Mouse (Mus musculus) liver, postnatal 0 days (tissue): ENCODE measurements at regions not wholly inside any gene's neighbourhood (a gene's known extent, or its start where the extent isn't known, plus 50 kb on each side); places are given as distances from the start of the nearest gene placed in this dataset.

Experiments
- ATAC-seq: fragments of 200-750 bp; cut with Nextera tagmentation; 2 replicates; pipeline ENCODE4 v1.8.0; 2017; ENCODE audit warnings: mild to moderate bottlenecking, moderate library complexity
- DNase-seq: peaks from one replicate; pipeline ENCODE4 v3.0.0-alpha.2; 2016
- H3K27ac ChIP-seq: fragments of 300-500 bp; sonication (generic); 2 replicates; pipeline ENCODE4 v1.5.1; 2014; ENCODE audit warnings: antibody characterized with exemption, moderate library complexity, mild to moderate bottlenecking, low read depth
- H3K27me3 ChIP-seq: fragments of 300-500 bp; sonication (generic); 2 replicates; pipeline ENCODE4 v1.6.1; 2014; ENCODE audit warnings: low read length, control low read depth, mixed read lengths; ENCODE audit not compliant: insufficient read depth
- H3K36me3 ChIP-seq: fragments of 300-500 bp; sonication (generic); replicated peaks from 2 replicates; pipeline ENCODE4 v1.6.1; 2014; ENCODE audit warnings: mild to moderate bottlenecking, control low read depth, low read length, moderate library complexity, mixed read lengths; ENCODE audit not compliant: insufficient read depth
- H3K4me1 ChIP-seq: fragments of 300-500 bp; sonication (generic); 2 replicates; pipeline ENCODE4 v1.6.1; 2014; ENCODE audit warnings: antibody characterized with exemption, mild to moderate bottlenecking, control low read depth; ENCODE audit not compliant: insufficient read depth
- H3K4me2 ChIP-seq: fragments of 300-500 bp; sonication (generic); 2 replicates; pipeline ENCODE4 v1.6.1; 2014; ENCODE audit warnings: low read depth, mild to moderate bottlenecking, low read length, moderate library complexity, mixed read lengths
- H3K4me3 ChIP-seq: fragments of 300-500 bp; sonication (generic); 2 replicates; pipeline ENCODE4 v1.5.1; 2014; ENCODE audit warnings: low read depth, low read length
- H3K9ac ChIP-seq: fragments of 300-500 bp; sonication (generic); replicated peaks from 2 replicates; pipeline ENCODE4 v1.6.1; 2014; ENCODE audit warnings: mild to moderate bottlenecking, moderate library complexity
- H3K9me3 ChIP-seq: fragments of 300-500 bp; sonication (generic); 2 replicates; pipeline ENCODE4 v1.6.1; 2016; ENCODE audit warnings: mild to moderate bottlenecking, control low read depth, low read length, mixed read lengths
- CTCF ChIP-seq: sonication (generic); IDR thresholded peaks from 2 replicates; pipeline ENCODE4 v1.5.1; 2016; ENCODE audit warnings: antibody characterized with exemption, low read depth
- EP300 ChIP-seq: IDR thresholded peaks from 2 replicates; pipeline ENCODE4 v1.6.1; 2016; ENCODE audit warnings: antibody characterized with exemption, low read depth, mild to moderate bottlenecking

GRCm38 (mm10) chr5:151704049-151704448 is 53.0 kb upstream of the Rfc3 start:
- no peak for ATAC-seq
- no peak overlapping the region for H3K4me2 ChIP-seq
- DNase-seq = no peak
- H3K36me3 ChIP-seq = no peaks in the 10 kb centered on the region
- H3K9ac ChIP-seq = no peak overlapping the region
- no peaks in the 10 kb centered on the region for H3K4me1 ChIP-seq
- no peak overlapping the region for H3K27ac ChIP-seq
- H3K9me3 ChIP-seq = no peaks in the 10 kb centered on the region
- no peak overlapping the region for H3K4me3 ChIP-seq
- TF ChIP-seq EP300 = no peak
- no peak for TF ChIP-seq CTCF
- no peaks in the 10 kb centered on the region for H3K27me3 ChIP-seq
